Mouse (Mus musculus): ENCODE measurements around the gene Mpped1.

DNA sequence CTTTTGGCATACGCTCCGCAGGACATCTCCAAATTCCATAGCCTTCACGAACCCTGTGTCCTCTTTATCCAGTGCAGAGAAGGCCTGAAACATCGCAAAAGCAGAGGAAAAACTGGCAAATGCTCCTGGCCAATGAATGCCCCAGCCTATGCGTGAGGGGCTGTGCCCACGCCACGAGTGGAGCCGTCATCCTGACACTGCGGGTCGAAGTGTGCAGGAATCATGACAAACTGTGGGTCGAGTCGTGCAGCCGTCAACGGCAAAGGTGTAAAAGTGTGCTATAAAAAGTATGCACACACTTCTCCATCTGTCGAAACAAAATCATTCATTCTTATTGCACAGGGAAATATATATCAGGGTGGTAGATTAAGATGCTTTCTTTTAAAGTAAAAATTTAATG lies 113.6 kb downstream of the Mpped1 start:
- TF ChIP-seq CTCF (IDR thresholded peaks at IDR 0.05; ENCODE audit: low read depth, low read length): no peak
- no peak for TF ChIP-seq GATA1 (IDR thresholded peaks at IDR 0.05; ENCODE audit: borderline replicate concordance, low read length)
- no peak for TF ChIP-seq TAL1 (conservative IDR thresholded peaks at IDR 0.05; ENCODE audit: low read depth, low read length)
- no peak for TF ChIP-seq POLR2AphosphoS5 (IDR thresholded peaks at IDR 0.05; ENCODE audit: insufficient replicate concordance, low read depth, low read length)
